Comparison of ENCODE assay signal across 14 mouse cellular contexts in genomic region chr1:139234611-139235568, GRCm38 (mm10).
DNase-seq lines count a peak whose midpoint lies in the region; ATAC-seq and TF ChIP-seq lines count a peak whose summit lies in the region.
"Had no signal": no experiment of that assay in that cellular context is flagged by ENCODE, and none has a peak within 500 bp of the region (broad histone marks: within the 10 kb centered on the region; RNA-seq: fewer than 3 reads in every experiment).

No protein-coding gene starts in this region.

- H3K4me3 ChIP-seq in intestine, embryonic 14.5 days (ENCODE audit: low read depth, low read length), result no peak overlapping the region
- H3K4me3 ChIP-seq in intestine, postnatal 0 days (ENCODE audit: low read depth, low read length), result no peak overlapping the region
- no peak overlapping the region for H3K4me3 ChIP-seq in midbrain, postnatal 0 days (ENCODE audit: low read depth, low read length)
- H3K4me3 ChIP-seq in midbrain, embryonic 11.5 days (ENCODE audit: low read depth, low read length), result no peak overlapping the region
- H3K4me3 ChIP-seq in stomach, embryonic 14.5 days (ENCODE audit: low read depth, low read length), result no peak overlapping the region
- H3K4me3 ChIP-seq: embryonic facial prominence, embryonic 12.5 days; midbrain, embryonic 12.5 days had no signal

- peak overlapping the region; percentile 1; the same call in 1 of the 2 replicates for H3K27ac ChIP-seq in intestine, embryonic 14.5 days (ENCODE audit: low read depth)
- H3K27ac ChIP-seq in intestine, postnatal 0 days (ENCODE audit: low read depth, low read length), result no peak overlapping the region
- no peak overlapping the region for H3K27ac ChIP-seq in midbrain, postnatal 0 days (ENCODE audit: low read depth, low read length)
- no peak overlapping the region for H3K27ac ChIP-seq in midbrain, embryonic 11.5 days (ENCODE audit: low read depth, low read length)
- H3K27ac ChIP-seq in stomach, embryonic 14.5 days (ENCODE audit: low read length), result peak overlapping the region; percentile 66; the same call in 1 of the 2 replicates
- H3K27ac ChIP-seq: embryonic facial prominence, embryonic 12.5 days; liver, embryonic 14.5 days; midbrain, embryonic 12.5 days had no signal

- H3K9me3 ChIP-seq in intestine, embryonic 14.5 days (ENCODE audit: control insufficient read depth, low read length), result no peaks in the 10 kb centered on the region
- no peaks in the 10 kb centered on the region for H3K9me3 ChIP-seq in intestine, postnatal 0 days (ENCODE audit: control insufficient read depth)
- no peaks in the 10 kb centered on the region for H3K9me3 ChIP-seq in midbrain, postnatal 0 days (ENCODE audit: low read length)
- H3K9me3 ChIP-seq in midbrain, embryonic 11.5 days (ENCODE audit: control insufficient read depth, low read length), result no peaks in the 10 kb centered on the region
- H3K9me3 ChIP-seq in stomach, embryonic 14.5 days (ENCODE audit: control insufficient read depth, low read depth, low read length), result no peaks in the 10 kb centered on the region
- H3K9me3 ChIP-seq: embryonic facial prominence, embryonic 12.5 days; midbrain, embryonic 12.5 days had no signal

- H3K36me3 ChIP-seq in intestine, embryonic 14.5 days (ENCODE audit: control insufficient read depth, insufficient read depth, low read length), result no peaks in the 10 kb centered on the region
- no peaks in the 10 kb centered on the region for H3K36me3 ChIP-seq in intestine, postnatal 0 days (ENCODE audit: control insufficient read depth, insufficient read depth)
- H3K36me3 ChIP-seq in midbrain, postnatal 0 days (ENCODE audit: insufficient read depth, low read length), result no peaks in the 10 kb centered on the region
- no peaks in the 10 kb centered on the region for H3K36me3 ChIP-seq in midbrain, embryonic 11.5 days (ENCODE audit: control insufficient read depth, insufficient read depth, low read length)
- no peaks in the 10 kb centered on the region for H3K36me3 ChIP-seq in stomach, embryonic 14.5 days (ENCODE audit: control insufficient read depth, insufficient read depth, low read length)
- H3K36me3 ChIP-seq: embryonic facial prominence, embryonic 12.5 days; midbrain, embryonic 12.5 days had no signal

- no peak overlapping the region for H3K4me2 ChIP-seq in intestine, embryonic 14.5 days (ENCODE audit: low read length)
- no peak overlapping the region for H3K4me2 ChIP-seq in intestine, postnatal 0 days (replicated peaks; ENCODE audit: low read depth)
- no peak overlapping the region for H3K4me2 ChIP-seq in midbrain, postnatal 0 days (ENCODE audit: low read depth, low read length, poor library complexity, severe bottlenecking)
- no peak overlapping the region for H3K4me2 ChIP-seq in midbrain, embryonic 11.5 days
- no peak overlapping the region for H3K4me2 ChIP-seq in stomach, embryonic 14.5 days (replicated peaks; ENCODE audit: low read depth, low read length)
- H3K4me2 ChIP-seq: embryonic facial prominence, embryonic 12.5 days; midbrain, embryonic 12.5 days had no signal

- TF ChIP-seq CTCF in intestine, postnatal 0 days (IDR thresholded peaks at IDR 0.05; ENCODE audit: low read depth), result no peak
- no peak for TF ChIP-seq CTCF in midbrain, postnatal 0 days (IDR thresholded peaks at IDR 0.05)

- no peak for DNase-seq in intestine, embryonic 14.5 days (ENCODE audit: low spot score)
- peak; percentile 19 for DNase-seq in midbrain, postnatal 0 days (ENCODE audit: low spot score)
- no peak for DNase-seq in midbrain, embryonic 11.5 days (ENCODE audit: low spot score, missing footprints)
- peak; percentile 37 for DNase-seq in lung, postnatal 10 days
- no peak for DNase-seq in spleen, postnatal 10 days (ENCODE audit: low spot score in 2 of 2)
- DNase-seq in urinary bladder, postnatal 10 days (ENCODE audit: low spot score), result no peak
- DNase-seq: adrenal gland, adult 2 months; cerebellum, postnatal 36 days; thymus, postnatal 25 days had no signal

- no peaks in the 10 kb centered on the region for H3K27me3 ChIP-seq in intestine, embryonic 14.5 days (replicated peaks; ENCODE audit: control insufficient read depth, insufficient read depth, low read length)
- no peaks in the 10 kb centered on the region for H3K27me3 ChIP-seq in intestine, postnatal 0 days (replicated peaks; ENCODE audit: control insufficient read depth, insufficient read depth, low read length)
- no peaks in the 10 kb centered on the region for H3K27me3 ChIP-seq in midbrain, postnatal 0 days (ENCODE audit: insufficient read depth, low read length)
- H3K27me3 ChIP-seq in midbrain, embryonic 11.5 days (ENCODE audit: control insufficient read depth, insufficient read depth, low read length), result no peaks in the 10 kb centered on the region
- no peaks in the 10 kb centered on the region for H3K27me3 ChIP-seq in stomach, embryonic 14.5 days (ENCODE audit: control insufficient read depth, insufficient read depth, low read length)
- H3K27me3 ChIP-seq: embryonic facial prominence, embryonic 12.5 days; midbrain, embryonic 12.5 days had no signal

- ATAC-seq in intestine, embryonic 14.5 days (replicated peaks; ENCODE audit: low FRiP score, low TSS enrichment, low read depth), result no peak
- no peak for ATAC-seq in intestine, postnatal 0 days
- ATAC-seq in midbrain, postnatal 0 days (ENCODE audit: low FRiP score), result no peak; the same call in 1 of the 2 replicates
- no peak for ATAC-seq in midbrain, embryonic 11.5 days (ENCODE audit: low FRiP score)
- peak; percentile 59; the same call in 1 of the 2 replicates for ATAC-seq in stomach, embryonic 14.5 days (ENCODE audit: insufficient number of reproducible peaks, insufficient read depth, low FRiP score, low read depth)

- WGBS in intestine, embryonic 14.5 days, result 57% methylated on average over 3 of the region's 3 CpGs
- 70% methylated on average over 3 of the region's 3 CpGs for WGBS in intestine, postnatal 0 days
- 72% methylated on average over 3 of the region's 3 CpGs for WGBS in midbrain, postnatal 0 days
- 86% methylated on average over 3 of the region's 3 CpGs for WGBS in midbrain, embryonic 11.5 days
- 34% methylated on average over 3 of the region's 3 CpGs for WGBS in stomach, embryonic 14.5 days

- no peak overlapping the region for H3K9ac ChIP-seq in intestine, embryonic 14.5 days (ENCODE audit: low read length)
- H3K9ac ChIP-seq in intestine, postnatal 0 days (ENCODE audit: low read depth, low read length), result no peak overlapping the region
- H3K9ac ChIP-seq in midbrain, postnatal 0 days (replicated peaks; ENCODE audit: low read length, poor library complexity, severe bottlenecking), result no peak overlapping the region
- H3K9ac ChIP-seq in midbrain, embryonic 11.5 days (ENCODE audit: low read length), result no peak overlapping the region
- no peak overlapping the region for H3K9ac ChIP-seq in stomach, embryonic 14.5 days (replicated peaks; ENCODE audit: low read depth, low read length)
- H3K9ac ChIP-seq: embryonic facial prominence, embryonic 12.5 days; liver, embryonic 14.5 days; midbrain, embryonic 12.5 days had no signal

- peaks cover 9% of the 10 kb centered on the region for H3K4me1 ChIP-seq in intestine, embryonic 14.5 days (replicated peaks; ENCODE audit: control insufficient read depth, insufficient read depth, low read length)
- H3K4me1 ChIP-seq in intestine, postnatal 0 days (replicated peaks; ENCODE audit: control insufficient read depth, insufficient read depth, low read length), result no peaks in the 10 kb centered on the region
- no peaks in the 10 kb centered on the region for H3K4me1 ChIP-seq in midbrain, postnatal 0 days (ENCODE audit: insufficient read depth, low read length)
- H3K4me1 ChIP-seq in midbrain, embryonic 11.5 days (ENCODE audit: control insufficient read depth, insufficient read depth, low read length), result no peaks in the 10 kb centered on the region
- 0 out of 2 replicates have a peak, but pooled peaks cover 3% of the 10 kb centered on the region for H3K4me1 ChIP-seq in stomach, embryonic 14.5 days (ENCODE audit: control insufficient read depth, insufficient read depth, low read length)
- H3K4me1 ChIP-seq: embryonic facial prominence, embryonic 12.5 days; midbrain, embryonic 12.5 days had no signal

Comparison
In these comparisons a context has a peak if more than half of its experiments do, and no peak if none do; other contexts are left out.
1. DNase-seq: peak in midbrain, postnatal 0 days (single experiment) and lung, postnatal 10 days (single experiment); none in intestine, embryonic 14.5 days (single experiment), midbrain, embryonic 11.5 days (single experiment), spleen, postnatal 10 days (0 of 2) and urinary bladder, postnatal 10 days (single experiment).
2. H3K27ac ChIP-seq: peak in intestine, embryonic 14.5 days (single experiment) and stomach, embryonic 14.5 days (single experiment); none in intestine, postnatal 0 days (single experiment), midbrain, postnatal 0 days (single experiment) and midbrain, embryonic 11.5 days (single experiment).